Mouse (Mus musculus): ENCODE measurements at regions not wholly inside any gene's neighbourhood (a gene's known extent, or its start where the extent isn't known, plus 50 kb on each side); places are given as distances from the start of the nearest gene placed in this dataset.

- Histone ChIP-seq H3K4me3 (ENCODE audit: control insufficient read depth, low read depth, low read length) (no peak overlapping the region), H3K36me3 (ENCODE audit: control insufficient read depth, insufficient read depth, low read length) (no peaks in the 10 kb centered on the region), H3K27me3 (ENCODE audit: control insufficient read depth, insufficient read depth, low read length) (no peaks in the 10 kb centered on the region), H3K4me1 (ENCODE audit: control insufficient read depth, insufficient read depth, low read length) (peaks cover 2% of the 10 kb centered on the region; the same call in 1 of the 2 replicates), H3K27ac (ENCODE audit: control insufficient read depth, insufficient read depth, low read depth, low read length) (no peak overlapping the region)
- TF ChIP-seq CTCF (IDR thresholded peaks at IDR 0.05; ENCODE audit: control insufficient read depth, insufficient read depth, insufficient replicate concordance, low read depth, low read length) (no peak), POLR2A (IDR thresholded peaks at IDR 0.05; ENCODE audit: control insufficient read depth, low read depth, low read length) (no peak)
These were observed 222.5 kb upstream of the Runx1 start for GRCm38 (mm10) chr16:93048418-93048932.

GRCm38 (mm10) chr16:93047594-93047993 lies 221.6 kb upstream of the Runx1 start:
- no peaks in the 10 kb centered on the region for H3K27me3 ChIP-seq (ENCODE audit: control insufficient read depth, insufficient read depth, low read length)
- no peak overlapping the region for H3K27ac ChIP-seq (ENCODE audit: control insufficient read depth, insufficient read depth, low read depth, low read length)
- TF ChIP-seq CTCF (IDR thresholded peaks at IDR 0.05; ENCODE audit: control insufficient read depth, insufficient read depth, insufficient replicate concordance, low read depth, low read length) (no peak), POLR2A (IDR thresholded peaks at IDR 0.05; ENCODE audit: control insufficient read depth, low read depth, low read length) (no peak)
- no peak overlapping the region; the same call in 1 of the 2 replicates for H3K4me3 ChIP-seq (ENCODE audit: control insufficient read depth, low read depth, low read length)
- no peaks in the 10 kb centered on the region for H3K36me3 ChIP-seq (ENCODE audit: control insufficient read depth, insufficient read depth, low read length)
- H3K4me1 ChIP-seq (ENCODE audit: control insufficient read depth, insufficient read depth, low read length), result peaks cover 2% of the 10 kb centered on the region; the same call in 1 of the 2 replicates

GRCm38 (mm10) chr16:93046221-93046620 lies 220.3 kb upstream of the Runx1 start:
- Histone ChIP-seq H3K4me3 (ENCODE audit: control insufficient read depth, low read depth, low read length) (peak overlapping the region; percentile 68), H3K27ac (ENCODE audit: control insufficient read depth, insufficient read depth, low read depth, low read length) (no peak overlapping the region), H3K4me1 (ENCODE audit: control insufficient read depth, insufficient read depth, low read length) (peaks cover 2% of the 10 kb centered on the region; the same call in 1 of the 2 replicates), H3K36me3 (ENCODE audit: control insufficient read depth, insufficient read depth, low read length) (no peaks in the 10 kb centered on the region), H3K27me3 (ENCODE audit: control insufficient read depth, insufficient read depth, low read length) (no peaks in the 10 kb centered on the region)
- TF ChIP-seq POLR2A (IDR thresholded peaks at IDR 0.05; ENCODE audit: control insufficient read depth, low read depth, low read length) (no peak), CTCF (IDR thresholded peaks at IDR 0.05; ENCODE audit: control insufficient read depth, insufficient read depth, insufficient replicate concordance, low read depth, low read length) (no peak)

GRCm38 (mm10) chr16:93043355-93043754 lies 217.4 kb upstream of the Runx1 start:
- TF ChIP-seq POLR2A (IDR thresholded peaks at IDR 0.05; ENCODE audit: control insufficient read depth, low read depth, low read length), result no peak
- TF ChIP-seq CTCF (IDR thresholded peaks at IDR 0.05; ENCODE audit: control insufficient read depth, insufficient read depth, insufficient replicate concordance, low read depth, low read length), result no peak
- Histone ChIP-seq H3K27ac (ENCODE audit: control insufficient read depth, insufficient read depth, low read depth, low read length) (no peak overlapping the region), H3K27me3 (ENCODE audit: control insufficient read depth, insufficient read depth, low read length) (no peaks in the 10 kb centered on the region), H3K4me1 (ENCODE audit: control insufficient read depth, insufficient read depth, low read length) (peaks cover 2% of the 10 kb centered on the region; the same call in 1 of the 2 replicates), H3K36me3 (ENCODE audit: control insufficient read depth, insufficient read depth, low read length) (no peaks in the 10 kb centered on the region), H3K4me3 (ENCODE audit: control insufficient read depth, low read depth, low read length) (no peak overlapping the region)

- H3K36me3 ChIP-seq (ENCODE audit: control insufficient read depth, insufficient read depth, low read length), result no peaks in the 10 kb centered on the region
- H3K27me3 ChIP-seq (ENCODE audit: control insufficient read depth, insufficient read depth, low read length), result no peaks in the 10 kb centered on the region
- peaks cover under 1% of the 10 kb centered on the region; the same call in 1 of the 2 replicates for H3K4me1 ChIP-seq (ENCODE audit: control insufficient read depth, insufficient read depth, low read length)
- H3K4me3 ChIP-seq (ENCODE audit: control insufficient read depth, low read depth, low read length), result no peak overlapping the region
- TF ChIP-seq CTCF (IDR thresholded peaks at IDR 0.05; ENCODE audit: control insufficient read depth, insufficient read depth, insufficient replicate concordance, low read depth, low read length), result no peak
- TF ChIP-seq POLR2A (IDR thresholded peaks at IDR 0.05; ENCODE audit: control insufficient read depth, low read depth, low read length), result no peak
- no peak overlapping the region for H3K27ac ChIP-seq (ENCODE audit: control insufficient read depth, insufficient read depth, low read depth, low read length)
These were observed 217.0 kb upstream of the Runx1 start for GRCm38 (mm10) chr16:93042941-93043340.

GRCm38 (mm10) chr16:93042491-93042890 lies 216.5 kb upstream of the Runx1 start:
- Histone ChIP-seq H3K27me3 (ENCODE audit: control insufficient read depth, insufficient read depth, low read length) (no peaks in the 10 kb centered on the region), H3K4me1 (ENCODE audit: control insufficient read depth, insufficient read depth, low read length) (no peaks in the 10 kb centered on the region), H3K36me3 (ENCODE audit: control insufficient read depth, insufficient read depth, low read length) (no peaks in the 10 kb centered on the region), H3K4me3 (ENCODE audit: control insufficient read depth, low read depth, low read length) (no peak overlapping the region), H3K27ac (ENCODE audit: control insufficient read depth, insufficient read depth, low read depth, low read length) (no peak overlapping the region)
- no peak for TF ChIP-seq POLR2A (IDR thresholded peaks at IDR 0.05; ENCODE audit: control insufficient read depth, low read depth, low read length)
- TF ChIP-seq CTCF (IDR thresholded peaks at IDR 0.05; ENCODE audit: control insufficient read depth, insufficient read depth, insufficient replicate concordance, low read depth, low read length), result no peak

- no peaks in the 10 kb centered on the region for H3K27me3 ChIP-seq (ENCODE audit: control insufficient read depth, insufficient read depth, low read length)
- no peaks in the 10 kb centered on the region for H3K36me3 ChIP-seq (ENCODE audit: control insufficient read depth, insufficient read depth, low read length)
- TF ChIP-seq POLR2A (IDR thresholded peaks at IDR 0.05; ENCODE audit: control insufficient read depth, low read depth, low read length), result no peak
- TF ChIP-seq CTCF (IDR thresholded peaks at IDR 0.05; ENCODE audit: control insufficient read depth, insufficient read depth, insufficient replicate concordance, low read depth, low read length), result no peak
- no peaks in the 10 kb centered on the region for H3K4me1 ChIP-seq (ENCODE audit: control insufficient read depth, insufficient read depth, low read length)
- H3K27ac ChIP-seq (ENCODE audit: control insufficient read depth, insufficient read depth, low read depth, low read length), result no peak overlapping the region
- H3K4me3 ChIP-seq (ENCODE audit: control insufficient read depth, low read depth, low read length), result no peak overlapping the region
These were observed 215.9 kb upstream of the Runx1 start for GRCm38 (mm10) chr16:93041887-93042286.
